Mouse (Mus musculus) megakaryocyte, embryonic 14.5 days (primary cell): ENCODE measurements at regions not wholly inside any gene's neighbourhood (a gene's known extent, or its start where the extent isn't known, plus 50 kb on each side); places are given as distances from the start of the nearest gene placed in this dataset.

Experiments
- FLI1 ChIP-seq: IDR thresholded peaks from 2 replicates; pipeline ENCODE4 v1.6.1; 2012; ENCODE audit warnings: low read length, inconsistent platforms, mixed read lengths
- GATA1 ChIP-seq: IDR thresholded peaks from 3 replicates; pipeline ENCODE4 v1.6.1; 2012; ENCODE audit warnings: mixed read lengths, low read length, inconsistent platforms, borderline replicate concordance

DNA sequence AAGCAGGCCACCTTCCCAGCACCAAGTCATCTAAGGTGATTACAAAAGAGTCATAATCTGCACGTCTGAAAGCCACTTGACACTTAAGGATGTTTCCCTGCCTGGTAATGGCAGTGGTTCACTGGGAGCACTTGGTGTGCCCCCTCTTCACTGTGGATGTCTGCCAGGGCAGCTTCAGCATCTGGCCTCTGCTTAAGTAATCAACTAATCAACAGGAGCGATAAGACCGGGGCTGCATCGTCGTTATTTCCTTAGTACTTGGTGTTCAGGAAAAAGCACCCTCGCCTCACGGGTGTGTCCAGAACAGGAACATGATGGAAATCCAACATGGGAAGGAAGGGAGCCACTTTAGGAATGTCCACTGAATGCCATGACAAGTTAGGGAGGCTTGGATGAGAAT lies 97.1 kb upstream of the Plcb4 start:
- TF ChIP-seq GATA1 (no peak), FLI1 (no peak)
